Mouse (Mus musculus): ENCODE results near the gene Zfp771. TPM values are rescaled to one million over a fixed set of nuclear protein-coding genes. Genes with fewer than 3 reads are reported as not detected.

Zfp771 gene
- polyA plus RNA-seq, 1 experiment from 2014 or later, result 27.3 TPM

DNA sequence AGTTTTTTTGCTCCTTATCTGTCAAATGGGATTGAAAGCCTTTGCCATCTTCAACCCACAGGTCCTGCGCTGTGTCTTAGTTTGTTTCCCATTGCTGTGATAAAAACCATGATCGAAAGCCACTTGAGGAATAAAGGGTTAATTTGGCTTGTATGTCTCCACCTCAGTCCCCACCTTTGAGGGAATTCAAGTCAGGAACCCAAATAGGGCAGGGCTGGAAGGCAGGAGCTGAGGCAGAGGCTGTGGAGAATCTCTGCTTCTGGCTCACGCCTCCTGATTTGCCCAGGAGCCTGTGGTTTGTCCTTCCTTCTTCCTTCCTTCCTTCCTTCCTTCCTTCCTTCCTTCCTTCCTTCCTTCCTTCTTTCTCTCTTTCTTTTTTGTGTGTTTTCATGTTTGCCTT is 21.0 kb upstream of the Zfp771 start:
- Histone ChIP-seq H3K4me3 (ENCODE audit: low read depth, low read length) (no peak overlapping the region), H3K27me3 (ENCODE audit: control insufficient read depth, insufficient read depth, low read length) (no peaks in the 10 kb centered on the region), H3K9me3 (ENCODE audit: control insufficient read depth, low read length) (no peaks in the 10 kb centered on the region), H3K27ac (replicated peaks) (no peak overlapping the region), H3K4me1 (replicated peaks; ENCODE audit: control insufficient read depth, insufficient read depth) (no peaks in the 10 kb centered on the region), H3K4me2 (replicated peaks; ENCODE audit: low read depth) (no peak overlapping the region), H3K9ac (ENCODE audit: low read length) (no peak overlapping the region), H3K36me3 (ENCODE audit: control insufficient read depth, insufficient read depth, low read length) (no peaks in the 10 kb centered on the region)
- ATAC-seq (ENCODE audit: low FRiP score, low TSS enrichment), result no peak
- WGBS, result 95% methylated on average over 3 of the region's 3 CpGs
- DNase-seq (ENCODE audit: low spot score), result no peak
- TF ChIP-seq CTCF (IDR thresholded peaks at IDR 0.05; ENCODE audit: low read depth) (no peak), EP300 (optimal IDR thresholded peaks at IDR 0.05) (no peak)

- Histone ChIP-seq H3K27me3 (ENCODE audit: control insufficient read depth, insufficient read depth, low read length) (no peaks in the 10 kb centered on the region), H3K4me2 (replicated peaks; ENCODE audit: low read depth) (no peak overlapping the region), H3K4me1 (replicated peaks; ENCODE audit: control insufficient read depth, insufficient read depth) (no peaks in the 10 kb centered on the region), H3K4me3 (ENCODE audit: low read depth, low read length) (no peak overlapping the region), H3K9ac (ENCODE audit: low read length) (no peak overlapping the region), H3K27ac (replicated peaks) (no peak overlapping the region), H3K36me3 (ENCODE audit: control insufficient read depth, insufficient read depth, low read length) (no peaks in the 10 kb centered on the region), H3K9me3 (ENCODE audit: control insufficient read depth, low read length) (no peaks in the 10 kb centered on the region)
- WGBS, result 79% methylated on average over 6 of the region's 6 CpGs
- ATAC-seq (ENCODE audit: low FRiP score, low TSS enrichment) (no peak), DNase-seq (ENCODE audit: low spot score) (no peak)
- no peak for TF ChIP-seq EP300 (optimal IDR thresholded peaks at IDR 0.05)
- TF ChIP-seq CTCF (IDR thresholded peaks at IDR 0.05; ENCODE audit: low read depth), result no peak
Measured at GRCm38 (mm10) chr7:127223515-127224478, 20.3 kb upstream of the Zfp771 start.

DNA sequence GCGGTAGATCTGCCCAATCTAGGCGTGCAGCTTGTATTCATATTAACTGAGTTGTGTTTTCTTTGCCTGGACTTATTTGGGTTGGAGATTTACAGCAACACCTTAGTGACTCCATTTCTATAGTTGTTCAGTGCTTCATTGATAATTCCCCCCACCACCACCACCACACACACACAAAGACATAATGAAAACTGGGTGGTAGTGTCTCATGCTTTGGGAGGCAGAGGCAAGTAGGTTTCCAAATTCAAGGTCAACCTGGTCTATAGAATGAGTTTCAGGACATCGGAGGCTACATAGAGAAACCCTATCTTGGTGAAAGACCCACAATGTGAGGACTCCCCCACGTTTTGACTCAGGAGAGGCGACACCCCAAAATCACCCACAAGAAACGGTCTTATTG is 19.5 kb upstream of the Zfp771 start:
- no peak for ATAC-seq (ENCODE audit: low FRiP score, low TSS enrichment)
- TF ChIP-seq CTCF (IDR thresholded peaks at IDR 0.05; ENCODE audit: low read depth) (no peak), EP300 (optimal IDR thresholded peaks at IDR 0.05) (no peak)
- Histone ChIP-seq H3K27ac (replicated peaks) (no peak overlapping the region), H3K4me2 (replicated peaks; ENCODE audit: low read depth) (no peak overlapping the region), H3K36me3 (ENCODE audit: control insufficient read depth, insufficient read depth, low read length) (no peaks in the 10 kb centered on the region), H3K4me3 (ENCODE audit: low read depth, low read length) (no peak overlapping the region), H3K9me3 (ENCODE audit: control insufficient read depth, low read length) (no peaks in the 10 kb centered on the region), H3K4me1 (replicated peaks; ENCODE audit: control insufficient read depth, insufficient read depth) (no peaks in the 10 kb centered on the region), H3K27me3 (ENCODE audit: control insufficient read depth, insufficient read depth, low read length) (no peaks in the 10 kb centered on the region), H3K9ac (ENCODE audit: low read length) (no peak overlapping the region)
- DNase-seq (ENCODE audit: low spot score), result no peak
- 86% methylated on average over 6 of the region's 6 CpGs for WGBS

DNA sequence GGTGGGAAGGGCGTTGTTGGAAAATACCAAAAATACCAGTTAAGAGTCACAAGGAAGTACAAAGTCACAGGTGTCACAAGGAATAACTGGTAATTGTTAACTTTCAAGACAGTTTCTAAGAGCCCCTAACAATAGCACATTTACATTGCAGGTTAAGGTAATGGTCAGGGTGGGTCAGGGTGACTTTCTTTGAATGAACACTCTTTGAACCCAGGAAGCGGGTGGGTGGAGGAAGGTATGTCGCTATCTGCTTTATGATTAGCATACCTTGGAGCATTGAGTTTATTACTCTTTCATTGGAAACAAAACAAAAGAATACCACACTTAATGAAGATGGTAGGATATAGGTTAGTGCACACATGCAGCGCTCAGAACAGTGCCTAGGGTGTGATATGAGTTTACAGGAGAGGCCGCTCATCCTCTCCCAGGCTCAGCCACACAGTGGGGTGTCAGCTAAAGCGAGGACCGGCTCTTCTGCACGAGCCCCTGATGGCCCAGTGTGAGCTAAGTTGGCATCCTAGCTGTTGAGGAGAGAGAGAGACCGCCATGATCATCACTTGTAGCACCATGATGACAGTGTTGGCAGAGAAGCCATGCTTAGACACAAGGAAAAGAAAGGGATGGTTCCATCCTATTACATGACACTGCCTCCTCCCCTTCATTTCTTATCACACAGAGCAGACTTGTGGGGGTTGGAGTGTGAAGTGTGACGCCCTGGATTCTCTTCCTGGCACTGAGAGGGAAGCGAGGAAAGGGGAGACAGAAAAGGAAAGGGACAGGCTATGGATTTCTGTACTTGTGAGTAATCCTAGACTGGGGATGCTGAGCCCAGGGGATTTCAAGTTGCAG is 18.7 kb upstream of the Zfp771 start:
- WGBS, result 76% methylated on average over 11 of the region's 11 CpGs
- DNase-seq (ENCODE audit: low spot score) (no peak), ATAC-seq (ENCODE audit: low FRiP score, low TSS enrichment) (no peak)
- Histone ChIP-seq H3K4me2 (replicated peaks; ENCODE audit: low read depth) (no peak overlapping the region), H3K4me3 (ENCODE audit: low read depth, low read length) (no peak overlapping the region), H3K27ac (replicated peaks) (no peak overlapping the region), H3K9ac (ENCODE audit: low read length) (no peak overlapping the region), H3K9me3 (ENCODE audit: control insufficient read depth, low read length) (no peaks in the 10 kb centered on the region), H3K27me3 (ENCODE audit: control insufficient read depth, insufficient read depth, low read length) (no peaks in the 10 kb centered on the region), H3K4me1 (replicated peaks; ENCODE audit: control insufficient read depth, insufficient read depth) (no peaks in the 10 kb centered on the region), H3K36me3 (ENCODE audit: control insufficient read depth, insufficient read depth, low read length) (0 out of 2 replicates have a peak, but pooled peaks cover 2% of the 10 kb centered on the region)
- TF ChIP-seq EP300 (optimal IDR thresholded peaks at IDR 0.05) (no peak), CTCF (IDR thresholded peaks at IDR 0.05; ENCODE audit: low read depth) (no peak)

GRCm38 (mm10) chr7:127228615-127229303 is 15.3 kb upstream of the Zfp771 start:
- no peak overlapping the region for H3K9ac ChIP-seq (ENCODE audit: low read length)
- WGBS, result 63% methylated on average over 4 of the region's 4 CpGs
- no peaks in the 10 kb centered on the region for H3K27me3 ChIP-seq (ENCODE audit: control insufficient read depth, insufficient read depth, low read length)
- H3K36me3 ChIP-seq (ENCODE audit: control insufficient read depth, insufficient read depth, low read length), result 0 out of 2 replicates have a peak, but pooled peaks cover 2% of the 10 kb centered on the region
- H3K4me3 ChIP-seq (ENCODE audit: low read depth, low read length), result no peak overlapping the region
- DNase-seq (ENCODE audit: low spot score), result peak; percentile 86
- no peaks in the 10 kb centered on the region for H3K4me1 ChIP-seq (replicated peaks; ENCODE audit: control insufficient read depth, insufficient read depth)
- no peak overlapping the region for H3K4me2 ChIP-seq (replicated peaks; ENCODE audit: low read depth)
- no peak overlapping the region for H3K27ac ChIP-seq (replicated peaks)
- TF ChIP-seq EP300 (optimal IDR thresholded peaks at IDR 0.05), result no peak
- TF ChIP-seq CTCF (IDR thresholded peaks at IDR 0.05; ENCODE audit: low read depth), result peak; percentile 86
- no peak for ATAC-seq (ENCODE audit: low FRiP score, low TSS enrichment)
- H3K9me3 ChIP-seq (ENCODE audit: control insufficient read depth, low read length), result no peaks in the 10 kb centered on the region

Data from stomach, postnatal 0 days (tissue).